Mouse (Mus musculus) A20 (cell line): Measurements from ENCODE around the gene Rassf3.

Experiments used
- DNase-seq: peaks from one replicate; pipeline ENCODE4 v3.0.0-alpha.2; 2011; ENCODE audit warnings: low read depth, low spot score

The Rassf3 gene

DNA sequence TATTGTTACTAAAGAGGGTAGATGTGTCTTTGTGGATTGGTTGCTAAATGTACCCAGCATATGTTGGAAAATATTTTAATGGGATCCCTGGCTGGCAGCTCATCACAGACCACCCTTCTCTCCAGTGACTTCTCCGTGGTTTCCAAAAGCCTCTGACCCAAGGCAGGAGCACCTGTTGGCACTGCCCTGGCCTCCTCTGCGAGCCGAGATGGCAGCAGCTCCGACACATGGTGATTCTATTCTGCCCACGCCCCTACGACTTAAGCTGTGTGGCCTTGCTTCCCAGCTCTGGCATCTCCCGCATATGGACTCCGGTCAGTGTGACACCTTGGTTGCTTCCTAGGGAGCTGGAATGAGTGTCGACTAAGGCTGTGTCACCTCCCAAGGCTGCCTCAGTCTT, 73.0 kb downstream of the Rassf3 start:
- DNase-seq = no peak

- no peak for DNase-seq
Observed at GRCm38 (mm10) chr10:121401005-121401404, 75.1 kb downstream of the Rassf3 start.

DNA sequence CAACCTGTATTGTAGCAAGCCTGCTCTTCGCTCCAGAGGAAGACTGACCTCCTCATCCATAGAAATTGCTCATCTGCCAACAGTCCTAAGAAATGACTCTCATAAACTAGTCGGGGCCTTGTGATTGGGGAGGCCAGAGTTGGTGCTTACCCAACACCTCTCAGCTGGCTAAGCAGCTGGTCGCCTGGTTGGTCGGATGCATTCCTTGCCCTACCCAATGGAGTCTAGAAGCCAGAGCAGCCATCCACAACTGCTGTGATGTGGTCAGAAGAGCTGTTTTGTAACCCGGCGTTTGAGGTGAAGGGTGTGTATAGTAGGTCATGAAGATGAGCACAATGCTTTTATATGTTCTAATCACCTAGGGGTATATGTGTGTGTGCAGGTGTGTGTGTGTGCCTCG, 77.5 kb downstream of the Rassf3 start:
- no peak for DNase-seq

GRCm38 (mm10) chr10:121395542-121396176, 80.5 kb downstream of the Rassf3 start:
- DNase-seq = no peak

- DNase-seq = no peak
Observed at GRCm38 (mm10) chr10:121394789-121395325, 81.3 kb downstream of the Rassf3 start.

DNA sequence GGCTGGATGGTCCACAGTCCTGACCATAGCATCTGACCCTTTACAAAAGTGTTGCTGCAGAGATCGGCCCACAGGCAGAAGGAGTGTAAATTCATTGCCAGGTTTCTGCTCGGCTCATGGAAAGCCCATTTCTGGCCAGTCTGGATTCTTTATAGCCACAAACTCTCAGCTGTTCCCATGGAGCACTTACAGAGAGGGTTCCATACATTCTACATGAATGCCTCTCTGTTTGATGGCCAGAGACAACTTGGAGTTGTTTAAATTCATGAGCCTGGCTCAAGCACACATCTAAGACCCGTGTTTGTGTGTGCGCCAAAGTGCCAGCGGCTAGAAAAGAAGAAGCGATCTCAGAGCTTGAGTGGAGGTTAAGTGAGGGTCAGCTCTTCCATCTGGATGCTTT, 81.9 kb downstream of the Rassf3 start:
- DNase-seq = no peak

- no peak for DNase-seq
Observed at GRCm38 (mm10) chr10:121391901-121392300, 84.2 kb downstream of the Rassf3 start.

- no peak for DNase-seq
Observed at GRCm38 (mm10) chr10:121390602-121391001, 85.5 kb downstream of the Rassf3 start.

- no peak for DNase-seq
Observed at GRCm38 (mm10) chr10:121386347-121386746, 89.8 kb downstream of the Rassf3 start.

- DNase-seq = no peak
Observed at GRCm38 (mm10) chr10:121385695-121386094, 90.5 kb downstream of the Rassf3 start.

GRCm38 (mm10) chr10:121384710-121385109, 91.4 kb downstream of the Rassf3 start:
- no peak for DNase-seq

GRCm38 (mm10) chr10:121381280-121381679, 94.9 kb downstream of the Rassf3 start:
- DNase-seq = no peak

DNA sequence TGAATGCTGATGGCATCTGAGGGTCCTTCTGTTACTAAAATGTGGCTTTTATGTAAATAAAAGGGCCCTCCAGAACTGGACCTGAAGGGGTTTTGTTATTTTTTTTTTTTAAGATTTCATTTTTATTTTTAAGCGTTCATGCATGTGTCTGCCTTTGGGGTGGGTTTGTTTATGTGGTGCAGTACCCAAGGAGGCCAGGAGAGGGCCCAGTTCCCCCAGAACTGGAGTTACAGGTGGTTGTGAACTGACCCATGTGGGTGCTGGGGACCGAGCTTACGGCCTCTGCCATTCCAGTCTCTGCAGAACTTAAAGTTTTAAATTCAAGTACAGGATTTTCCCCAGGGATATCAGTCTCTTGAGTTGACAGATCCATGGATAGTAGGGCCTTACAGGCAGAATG, 96.8 kb downstream of the Rassf3 start:
- DNase-seq = no peak

DNA sequence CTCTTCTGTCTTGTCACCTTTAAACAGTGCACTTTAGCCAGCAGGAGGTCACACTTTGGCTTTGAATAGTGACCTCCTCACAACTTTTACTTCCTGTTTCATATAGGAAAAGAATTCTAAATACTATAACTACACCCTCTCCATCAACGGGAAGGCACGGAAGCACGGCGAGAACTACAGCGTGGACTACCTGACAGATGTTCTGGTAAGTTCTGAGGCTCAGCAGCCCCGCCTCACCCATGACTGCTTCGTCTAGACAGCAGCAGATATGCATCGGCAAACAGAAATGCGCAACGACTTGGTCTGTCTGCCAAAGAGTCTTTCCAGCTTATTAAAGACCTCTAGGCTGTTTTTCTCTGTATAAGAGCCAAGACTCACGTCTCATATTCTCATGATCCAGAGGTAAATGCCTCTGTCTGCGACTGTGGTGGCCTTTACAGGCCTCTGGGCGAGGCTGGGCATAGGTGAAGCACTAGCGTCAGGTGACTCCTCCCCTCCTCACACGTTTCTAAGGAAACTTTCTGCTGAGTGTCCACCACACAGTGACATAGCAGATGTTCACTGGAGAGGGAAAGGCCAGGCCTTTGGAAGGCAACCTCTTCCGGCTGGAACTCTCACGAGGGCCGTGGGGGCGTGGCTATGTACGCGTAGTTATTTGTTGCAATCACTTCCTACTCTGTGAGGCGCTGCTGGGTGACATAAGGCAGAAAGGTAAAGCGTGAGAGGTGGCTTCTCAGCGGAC, 99.4 kb downstream of the Rassf3 start:
- DNase-seq = peak; percentile 87

GRCm38 (mm10) chr10:121375649-121376493, 100.3 kb downstream of the Rassf3 start:
- peak; percentile 84 for DNase-seq

GRCm38 (mm10) chr10:121374693-121375620, 101.2 kb downstream of the Rassf3 start:
- DNase-seq = peak; percentile 92

- peak; percentile 71 for DNase-seq
Observed at GRCm38 (mm10) chr10:121374013-121374412, 102.1 kb downstream of the Rassf3 start.

- peak; percentile 52 for DNase-seq
Observed at GRCm38 (mm10) chr10:121370777-121371176, 105.4 kb downstream of the Rassf3 start.

DNA sequence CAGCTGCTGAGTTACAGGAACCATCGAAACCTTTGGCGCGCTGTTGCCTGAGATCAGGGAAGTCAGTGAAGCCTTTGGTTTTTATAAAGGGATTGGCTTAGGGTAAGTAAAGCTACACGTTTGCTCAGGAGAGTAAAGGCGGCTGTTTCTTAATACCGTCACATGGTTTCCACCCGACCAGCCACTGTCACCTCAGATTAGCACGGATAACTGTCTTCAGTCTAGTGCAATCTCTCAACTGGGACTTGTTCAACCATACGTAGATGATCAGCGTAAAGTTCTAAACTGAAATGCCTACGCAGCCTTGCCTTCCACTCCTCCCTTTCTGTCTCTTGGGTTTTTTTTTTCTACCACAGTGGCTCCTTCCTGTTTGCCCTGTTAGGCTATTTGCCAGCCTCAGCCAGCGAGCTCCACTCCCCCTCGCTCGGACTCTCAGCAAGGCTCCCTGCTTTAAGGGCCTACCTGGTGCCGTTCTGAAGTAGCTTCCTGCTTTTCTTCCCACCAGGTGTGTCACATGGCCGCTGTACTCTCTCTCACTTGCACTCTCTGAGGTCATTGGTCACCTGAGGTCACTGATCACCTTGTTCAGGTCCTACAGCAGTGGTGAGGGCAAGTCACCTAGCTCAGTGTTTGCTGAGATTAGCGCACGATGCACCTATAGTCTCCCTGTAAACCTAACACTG, 107.2 kb downstream of the Rassf3 start:
- no peak for DNase-seq

- no peak for DNase-seq
Observed at GRCm38 (mm10) chr10:121367780-121368179, 108.4 kb downstream of the Rassf3 start.
